Mouse (Mus musculus) liver, embryonic 14.5 days (tissue): Measurements from ENCODE around the gene Man1a. TPM values are rescaled to one million over a fixed set of nuclear protein-coding genes. Genes with fewer than 3 reads are reported as not detected.

Experiments
- ATAC-seq: fragments of 200-750 bp; cut with Nextera tagmentation; 2 replicates; pipeline ENCODE4 v1.8.0; 2017; ENCODE audit warnings: moderate number of reproducible peaks, mild to moderate bottlenecking, moderate library complexity; ENCODE audit not compliant: insufficient read depth
- DNase-seq, 3 experiments: peaks; one replicate each; pipeline ENCODE4 v3.0.0-alpha.2; 2012 to 2013; ENCODE audit warnings: low read depth in 3 of 3, low spot score in 3 of 3
- H3K27ac ChIP-seq: fragments of 300-500 bp; sonication (generic); 2 replicates; pipeline ENCODE4 v1.5.1; 2014; ENCODE audit warnings: moderate library complexity, mild to moderate bottlenecking, control low read depth, inconsistent platforms
- H3K27me3 ChIP-seq: fragments of 300-500 bp; sonication (generic); 2 replicates; pipeline ENCODE4 v1.6.1; 2014; ENCODE audit warnings: mild to moderate bottlenecking, low read length, moderate library complexity; ENCODE audit not compliant: control insufficient read depth, insufficient read depth
- H3K36me3 ChIP-seq: fragments of 300-500 bp; sonication (generic); replicated peaks from 2 replicates; pipeline ENCODE4 v1.6.1; 2014; ENCODE audit warnings: low read depth; ENCODE audit not compliant: control insufficient read depth, insufficient read depth
- H3K4me1 ChIP-seq, 2 experiments: fragments of 200-500 bp in 1 of 2; fragments of 300-500 bp in 1 of 2; sonication (generic) in 1 of 2; replicated peaks; 2 replicates each; pipeline ENCODE4 v1.6.1; 2012 to 2014; ENCODE audit warnings: antibody characterized with exemption in 1 of 2, inconsistent platforms in 1 of 2, low read length in 1 of 2; ENCODE audit not compliant: control insufficient read depth in 2 of 2, insufficient read depth in 2 of 2
- H3K4me2 ChIP-seq: fragments of 300-500 bp; sonication (generic); 2 replicates; pipeline ENCODE4 v1.6.1; 2014; ENCODE audit warnings: low read depth, mild to moderate bottlenecking, control low read depth, moderate library complexity
- H3K4me3 ChIP-seq, 2 experiments: fragments of 200-500 bp in 1 of 2; fragments of 300-500 bp in 1 of 2; sonication (generic) in 1 of 2; 2 replicates each; pipeline ENCODE4 v1.5.1; 2012 to 2014; ENCODE audit warnings: low read depth in 2 of 2, low read length in 2 of 2, mild to moderate bottlenecking in 2 of 2, control low read depth in 1 of 2, inconsistent platforms in 1 of 2, moderate library complexity in 1 of 2; ENCODE audit not compliant: insufficient read depth in 1 of 2
- H3K9ac ChIP-seq: fragments of 300-500 bp; sonication (generic); replicated peaks from 2 replicates; pipeline ENCODE4 v1.6.1; 2014; ENCODE audit warnings: mild to moderate bottlenecking, control low read depth, moderate library complexity
- H3K9me3 ChIP-seq: fragments of 300-500 bp; sonication (generic); 2 replicates; pipeline ENCODE4 v1.6.1; 2016; ENCODE audit warnings: low read length, mixed read lengths; ENCODE audit not compliant: control insufficient read depth
- CTCF ChIP-seq: IDR thresholded peaks from 2 replicates; pipeline ENCODE4 v1.5.1; 2016; ENCODE audit warnings: antibody characterized with exemption, low read depth, control low read depth
- EP300 ChIP-seq: IDR thresholded peaks from 2 replicates; pipeline ENCODE4 v1.6.1; 2016; ENCODE audit warnings: antibody characterized with exemption, low read depth
- WGBS: fragments of 180-500 bp; shearing (Covaris S2); extraction: QIAGEN DNeasy Blood & Tissue Kit; methylation state at CpG from one replicate; pipeline ENCODE4 v1.1.7; 2014; ENCODE audit not compliant: insufficient replicate concordance; 5-methylcytosine and 5-hydroxymethylcytosine counted together
- polyA plus RNA-seq, 2 experiments: library from polyadenylated mRNA; depleted of rRNA in 1 of 2; stranded (reverse) in 1 of 2; unstranded in 1 of 2; fragments of >200 nt; fragmentation: Nextera tagmentation in 1 of 2; extraction: Ambion mirVana in 1 of 2; gene quantifications; 2 replicates each; pipeline versions ENCODE4 v1.2.1 to v1.2.3; 2012 to 2014

The Man1a gene
- polyA plus RNA-seq, 2 experiments, result 12.4 TPM

GRCm38 (mm10) chr10:53978647-53979046 is 97.8 kb downstream of the Man1a start:
- no peaks in the 10 kb centered on the region for H3K9me3 ChIP-seq
- WGBS, result 83% methylated on average over 1 of the region's 1 CpGs
- no peaks in the 10 kb centered on the region for H3K27me3 ChIP-seq
- no peak overlapping the region for H3K9ac ChIP-seq
- no peak overlapping the region for H3K27ac ChIP-seq
- DNase-seq (no peak), ATAC-seq (no peak)
- TF ChIP-seq EP300 (no peak), CTCF (no peak)
- H3K4me2 ChIP-seq, result no peak overlapping the region
- no peaks in the 10 kb centered on the region for H3K36me3 ChIP-seq
- no peak overlapping the region for H3K4me3 ChIP-seq
- H3K4me1 ChIP-seq, result no peaks in the 10 kb centered on the region

GRCm38 (mm10) chr10:53974180-53974579 is 102.2 kb downstream of the Man1a start:
- Histone ChIP-seq H3K36me3 (no peaks in the 10 kb centered on the region), H3K4me3 (no peak overlapping the region), H3K4me1 (no peaks in the 10 kb centered on the region), H3K9me3 (no peaks in the 10 kb centered on the region), H3K9ac (no peak overlapping the region), H3K27me3 (no peaks in the 10 kb centered on the region), H3K4me2 (no peak overlapping the region), H3K27ac (no peak overlapping the region)
- ATAC-seq (no peak), DNase-seq (no peak)
- TF ChIP-seq EP300 (no peak), CTCF (no peak)

- no peak overlapping the region for H3K27ac ChIP-seq
- H3K36me3 ChIP-seq, result no peaks in the 10 kb centered on the region
- no peak overlapping the region for H3K4me2 ChIP-seq
- ATAC-seq, result no peak
- H3K4me1 ChIP-seq, result no peaks in the 10 kb centered on the region
- H3K9ac ChIP-seq, result no peak overlapping the region
- no peak overlapping the region for H3K4me3 ChIP-seq
- H3K9me3 ChIP-seq, result no peaks in the 10 kb centered on the region
- no peaks in the 10 kb centered on the region for H3K27me3 ChIP-seq
- DNase-seq, result no peak
- WGBS, result 57% methylated on average over 3 of the region's 3 CpGs
- TF ChIP-seq EP300 (no peak), CTCF (no peak)
Observed at GRCm38 (mm10) chr10:53959759-53960158, 116.7 kb downstream of the Man1a start.

GRCm38 (mm10) chr10:53941597-53941996 is 134.8 kb downstream of the Man1a start:
- ATAC-seq, result no peak
- no peak for TF ChIP-seq CTCF
- TF ChIP-seq EP300, result no peak
- Histone ChIP-seq H3K36me3 (no peaks in the 10 kb centered on the region), H3K27me3 (no peaks in the 10 kb centered on the region), H3K27ac (no peak overlapping the region), H3K4me2 (no peak overlapping the region), H3K9ac (no peak overlapping the region), H3K4me1 (no peaks in the 10 kb centered on the region), H3K9me3 (no peaks in the 10 kb centered on the region), H3K4me3 (no peak overlapping the region)
- WGBS, result 76% methylated on average over 7 of the region's 7 CpGs
- no peak for DNase-seq

GRCm38 (mm10) chr10:53938199-53938598 is 138.2 kb downstream of the Man1a start:
- Histone ChIP-seq H3K36me3 (peaks cover 5% of the 10 kb centered on the region; the same call in 1 of the 2 replicates), H3K9ac (no peak overlapping the region), H3K27me3 (no peaks in the 10 kb centered on the region), H3K4me2 (no peak overlapping the region), H3K9me3 (no peaks in the 10 kb centered on the region), H3K4me3 (no peak overlapping the region), H3K4me1 (peaks cover 0 to 2% of the 10 kb centered on the region in 2 experiments; a peak in 1 of 4 replicates), H3K27ac (no peak overlapping the region)
- TF ChIP-seq CTCF, result no peak
- TF ChIP-seq EP300, result no peak
- ATAC-seq (no peak), DNase-seq (no peak)
- WGBS, result 81% methylated on average over 3 of the region's 3 CpGs

GRCm38 (mm10) chr10:53936078-53936477 is 140.3 kb downstream of the Man1a start:
- TF ChIP-seq EP300, result no peak
- no peak for TF ChIP-seq CTCF
- H3K4me3 ChIP-seq, result no peak overlapping the region
- DNase-seq (no peak), ATAC-seq (0 out of 2 replicates have a peak, but pooled peaks have one; percentile 21)
- 69% methylated on average over 3 of the region's 3 CpGs for WGBS
- no peak overlapping the region for H3K4me2 ChIP-seq
- no peak overlapping the region for H3K9ac ChIP-seq
- no peak overlapping the region for H3K27ac ChIP-seq
- no peaks in the 10 kb centered on the region for H3K9me3 ChIP-seq
- no peaks in the 10 kb centered on the region for H3K27me3 ChIP-seq
- peaks cover 0 to 2% of the 10 kb centered on the region in 2 experiments; a peak in 1 of 4 replicates for H3K4me1 ChIP-seq
- H3K36me3 ChIP-seq, result peaks cover 10% of the 10 kb centered on the region
